8 mouse cellular contexts compared by ENCODE assay signal in genomic region chr6:53817763-53818174, GRCm38 (mm10). TPM values are rescaled to one million over a fixed set of nuclear protein-coding genes. Genes with fewer than 3 reads are reported as not detected.
DNase-seq lines count a peak whose midpoint lies in the region; ATAC-seq lines count a peak whose summit lies in the region.

No protein-coding gene starts in this region.

- 21% methylated on average over 33 of the region's 33 CpGs for WGBS in forebrain, embryonic 12.5 days
- 26% methylated on average over 33 of the region's 33 CpGs for WGBS in intestine, embryonic 16.5 days
- 21% methylated on average over 33 of the region's 33 CpGs for WGBS in stomach, embryonic 16.5 days

- no peaks in the 10 kb centered on the region for H3K9me3 ChIP-seq in forebrain, embryonic 12.5 days
- no peaks in the 10 kb centered on the region for H3K9me3 ChIP-seq in intestine, embryonic 16.5 days (ENCODE audit: control insufficient read depth, low read length)
- H3K9me3 ChIP-seq in stomach, embryonic 16.5 days (replicated peaks; ENCODE audit: control insufficient read depth, low read length) = no peaks in the 10 kb centered on the region

- peak overlapping the region; percentile 89 for H3K4me2 ChIP-seq in forebrain, embryonic 12.5 days
- peak overlapping the region; percentile 90 for H3K4me2 ChIP-seq in intestine, embryonic 16.5 days (ENCODE audit: low read depth, low read length)
- peak overlapping the region; percentile 90 for H3K4me2 ChIP-seq in stomach, embryonic 16.5 days (ENCODE audit: low read depth, low read length)

- peaks cover 70% of the 10 kb centered on the region for H3K27me3 ChIP-seq in forebrain, embryonic 12.5 days
- peaks cover 33% of the 10 kb centered on the region for H3K27me3 ChIP-seq in intestine, embryonic 16.5 days (replicated peaks; ENCODE audit: control insufficient read depth, insufficient read depth, low read length)
- H3K27me3 ChIP-seq in stomach, embryonic 16.5 days (ENCODE audit: control insufficient read depth, insufficient read depth, low read length) = peaks cover 4% of the 10 kb centered on the region; the same call in 1 of the 2 replicates

- no peak for ATAC-seq in forebrain, embryonic 12.5 days (ENCODE audit: low FRiP score)
- no peak for ATAC-seq in intestine, embryonic 16.5 days
- ATAC-seq in stomach, embryonic 16.5 days (ENCODE audit: insufficient read depth, low FRiP score) = no peak
- ATAC-seq in erythroblast, adult 5-6 weeks (replicated peaks; ENCODE audit: low FRiP score, poor library complexity, severe bottlenecking) = no peak

- no peaks in the 10 kb centered on the region for H3K36me3 ChIP-seq in forebrain, embryonic 12.5 days (replicated peaks)
- H3K36me3 ChIP-seq in intestine, embryonic 16.5 days (ENCODE audit: control insufficient read depth, insufficient read depth, low read length) = no peaks in the 10 kb centered on the region
- no peaks in the 10 kb centered on the region for H3K36me3 ChIP-seq in stomach, embryonic 16.5 days (ENCODE audit: control insufficient read depth, insufficient read depth, low read length)

- H3K27ac ChIP-seq in forebrain, embryonic 12.5 days = no peak overlapping the region
- H3K27ac ChIP-seq in intestine, embryonic 16.5 days (ENCODE audit: low read length) = no peak overlapping the region
- H3K27ac ChIP-seq in stomach, embryonic 16.5 days (ENCODE audit: low read length) = no peak overlapping the region

- peak overlapping the region; percentile 58 for H3K4me3 ChIP-seq in forebrain, embryonic 12.5 days (replicated peaks)
- H3K4me3 ChIP-seq in intestine, embryonic 16.5 days (ENCODE audit: low read length) = peak overlapping the region; percentile 65
- peak overlapping the region; percentile 61 for H3K4me3 ChIP-seq in stomach, embryonic 16.5 days (replicated peaks; ENCODE audit: low read length)

- H3K4me1 ChIP-seq in forebrain, embryonic 12.5 days = peaks cover 43% of the 10 kb centered on the region
- peaks cover 39% of the 10 kb centered on the region for H3K4me1 ChIP-seq in intestine, embryonic 16.5 days (ENCODE audit: control insufficient read depth, insufficient read depth, low read length)
- H3K4me1 ChIP-seq in stomach, embryonic 16.5 days (ENCODE audit: control insufficient read depth, insufficient read depth, low read length) = peaks cover 23% of the 10 kb centered on the region

- peak overlapping the region; percentile 42; the same call in 1 of the 2 replicates for H3K9ac ChIP-seq in forebrain, embryonic 12.5 days
- peak overlapping the region; percentile 78 for H3K9ac ChIP-seq in intestine, embryonic 16.5 days (ENCODE audit: low read depth, low read length)
- peak overlapping the region; percentile 77 for H3K9ac ChIP-seq in stomach, embryonic 16.5 days (ENCODE audit: low read length)

- peak; percentile 26 to 46 for DNase-seq in layer of hippocampus, postnatal 10 days (ENCODE audit: low spot score in 2 of 2)
- no peak for DNase-seq in layer of hippocampus, adult 11-12 months (ENCODE audit: low spot score)
- DNase-seq in lung, postnatal 14 days = peak; percentile 30
- DNase-seq in left cerebral cortex, adult 18-20 months (ENCODE audit: low spot score in 2 of 2) = no peak

RNA-seq across cellular contexts. Expression of gene Tril, which starts 2.9 kb away (rescaled TPM):
- total RNA-seq in layer of hippocampus, postnatal 10 days (2021) = 10 to 100 TPM; 70.0 to 72.0 TPM
- polyA plus RNA-seq in forebrain, embryonic 12.5 days (2016; fragmentation: Nextera tagmentation; extraction: Ambion mirVana) = 19.5 and 23.2 TPM in 2 replicates
- polyA plus RNA-seq in intestine, embryonic 16.5 days (2015; fragmentation: Nextera tagmentation; extraction: Ambion mirVana) = 10.2 and 11.2 TPM in 2 replicates
- 18.3 and 19.6 TPM in 2 replicates for polyA plus RNA-seq in stomach, embryonic 16.5 days (2015; fragmentation: Nextera tagmentation; extraction: Ambion mirVana)
- 10 to 100 TPM; 33.0 to 33.6 TPM for total RNA-seq in left cerebral cortex, adult 18-20 months (2021)
- total RNA-seq in erythroblast, adult 5-6 weeks (2015; ENCODE audit: low replicate concordance) = not detected in 2 replicates
- total RNA-seq in erythroblast, adult 5-6 weeks (2017; ENCODE audit: low replicate concordance) = not detected in 2 replicates

Comparison
In these comparisons a context has a peak if more than half of its experiments do, and no peak if none do; other contexts are left out.
1. DNase-seq: peak in layer of hippocampus, postnatal 10 days (2 of 2) and lung, postnatal 14 days (single experiment); none in layer of hippocampus, adult 11-12 months (single experiment) and left cerebral cortex, adult 18-20 months (0 of 2).
2. RNA of gene Tril, which starts 2.9 kb away (total RNA-seq): 70.0 to 72.0 TPM in layer of hippocampus, postnatal 10 days and 33.0 to 33.6 TPM in left cerebral cortex, adult 18-20 months; not detected in erythroblast, adult 5-6 weeks; every median in the first group is over 10 times any median in the second.
3. Peak in every context shown above with its lines, with median percentiles within 50 percentile points of each other: H3K4me2 ChIP-seq, H3K4me3 ChIP-seq and H3K9ac ChIP-seq.